Mouse (Mus musculus) v-Abl transformed pro-B cells (cell line): ENCODE data around the gene Mis18a.

Experiments used
- in situ Hi-C, 2 experiments: fragments of 400-800 bp; cut with MboI; formaldehyde crosslinking; loops; one replicate each; pipeline ENCODE4 v1.15.1; 2025; ENCODE audit not compliant: unreplicated experiment in 2 of 2

Mis18a gene

GRCm38 (mm10) chr16:90709711-90710289, 17.4 kb downstream of the Mis18a start:
- in situ Hi-C loops = loop anchor here (25.0 kb wide), 3 partner anchors 228 to 628 kb away; partner anchors contain the start of gene Cfap298 (in 1 of the 2)

DNA sequence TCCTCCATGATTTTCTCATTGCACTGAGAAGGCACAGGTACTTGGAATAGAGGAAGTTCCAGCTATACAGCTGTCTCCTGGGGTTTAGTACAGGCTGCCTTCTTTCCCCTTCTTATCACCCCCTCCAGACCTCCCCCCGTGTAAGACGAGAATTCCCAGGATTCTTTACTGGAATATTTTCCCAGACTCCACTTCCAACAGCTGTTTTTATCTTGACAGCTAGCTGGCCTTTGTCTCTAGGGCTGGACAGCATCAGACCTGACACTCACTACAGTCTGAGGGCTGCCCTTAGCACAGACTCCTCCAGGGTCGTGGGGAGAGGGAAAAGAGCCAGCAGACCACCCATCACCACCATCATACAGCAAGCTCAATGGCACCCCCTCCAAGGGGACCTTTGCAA, 20.9 kb downstream of the Mis18a start:
- in situ Hi-C loops = loop anchor here (25.0 kb wide), 3 partner anchors 231 to 631 kb away; partner anchors contain the start of gene Cfap298 (in 1 of the 2)

DNA sequence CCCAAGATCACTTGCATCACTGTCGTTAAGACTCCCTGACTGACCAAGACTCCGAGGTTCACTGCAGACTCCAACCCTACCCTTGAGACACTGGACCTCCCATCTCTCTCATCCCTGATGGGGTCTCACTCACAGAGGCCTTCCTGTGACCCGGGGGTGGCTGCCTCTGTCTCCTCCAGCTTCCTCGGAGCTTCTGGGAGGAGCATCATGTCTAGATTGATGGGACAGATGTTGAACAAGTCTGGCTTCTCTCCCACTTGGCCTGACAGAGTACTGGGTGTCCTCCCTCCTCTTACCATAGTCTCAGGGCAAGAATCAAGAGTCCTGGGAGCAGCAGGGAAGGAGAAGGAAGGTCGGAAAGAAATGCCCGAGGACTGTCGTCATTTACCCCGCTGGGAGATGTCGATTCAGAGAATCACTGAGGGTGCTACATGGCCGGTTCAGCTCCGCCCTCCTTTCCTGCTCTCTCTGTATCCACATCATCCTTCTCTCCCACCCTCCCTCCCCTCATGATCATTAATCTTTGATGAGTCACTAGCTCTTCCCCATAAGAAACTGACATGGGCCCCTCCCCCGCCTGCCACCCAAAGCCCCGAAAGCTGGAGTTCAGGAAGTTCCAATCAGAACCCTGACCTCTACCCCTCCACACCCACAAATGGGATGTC, 22.9 kb downstream of the Mis18a start:
- in situ Hi-C loops = loop anchor here (25.0 kb wide), 3 partner anchors 233 to 633 kb away; partner anchors contain the start of gene Cfap298 (in 1 of the 2)

GRCm38 (mm10) chr16:90703646-90704045, 23.6 kb downstream of the Mis18a start:
- in situ Hi-C loops = loop anchor here (25.0 kb wide), 3 partner anchors 234 to 634 kb away; partner anchors contain the start of gene Cfap298 (in 1 of the 2)

GRCm38 (mm10) chr16:90701541-90701940, 25.7 kb downstream of the Mis18a start:
- in situ Hi-C loops = loop anchor here (25.0 kb wide), 3 partner anchors 236 to 636 kb away; partner anchors contain the start of gene Cfap298 (in 1 of the 2)

GRCm38 (mm10) chr16:90699390-90699789, 27.8 kb downstream of the Mis18a start:
- in situ Hi-C loops = loop anchor here in 1 of 2 experiments (10.0 kb wide), 1 partner anchor 235 kb away; the partner anchor contains the start of gene Cfap298

GRCm38 (mm10) chr16:90696306-90696705, 30.9 kb downstream of the Mis18a start:
- in situ Hi-C loops = loop anchor here in 1 of 2 experiments (10.0 kb wide), 1 partner anchor 238 kb away; the partner anchor contains the start of gene Cfap298

DNA sequence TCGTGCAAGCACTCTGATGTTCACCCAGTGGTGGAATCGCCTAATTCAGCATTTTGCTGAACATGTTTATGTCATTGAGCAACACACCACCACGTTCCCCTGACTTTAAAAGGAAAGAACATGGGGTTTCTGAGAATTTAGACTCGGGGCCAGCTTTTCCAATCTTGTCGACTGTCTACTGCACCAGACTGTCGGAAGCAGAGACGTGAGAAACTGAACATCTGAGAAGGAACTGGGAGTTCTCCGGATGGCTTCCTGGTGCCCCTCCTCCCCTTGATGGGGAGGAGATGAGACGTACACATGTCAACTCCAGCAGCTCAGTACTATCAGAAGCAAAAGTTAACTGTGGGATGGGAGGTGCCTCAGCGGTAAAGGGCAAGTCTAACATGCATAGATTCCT, 32.1 kb downstream of the Mis18a start:
- in situ Hi-C loops = loop anchor here in 1 of 2 experiments (10.0 kb wide), 1 partner anchor 240 kb away; the partner anchor contains the start of gene Cfap298

DNA sequence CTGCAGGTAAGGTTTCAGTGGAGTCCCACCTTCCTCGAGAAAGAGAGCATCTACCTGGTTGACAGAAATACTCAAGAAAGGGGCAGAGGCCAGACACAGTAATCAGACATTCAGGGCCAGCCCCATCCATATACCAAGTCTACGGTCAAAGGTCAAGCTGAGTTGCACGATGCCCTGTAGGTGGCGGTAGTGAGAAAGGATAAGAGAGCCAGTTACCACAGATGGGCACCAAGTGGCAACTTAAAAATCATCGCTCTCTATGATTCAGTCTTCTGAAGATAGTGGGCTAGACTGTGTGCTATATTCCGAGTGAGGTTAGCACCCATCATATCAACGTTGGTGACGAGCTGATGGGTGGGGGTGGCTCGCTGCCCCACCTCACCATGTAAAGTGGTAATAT, 32.5 kb downstream of the Mis18a start:
- in situ Hi-C loops = loop anchor here in 1 of 2 experiments (10.0 kb wide), 1 partner anchor 240 kb away; the partner anchor contains the start of gene Cfap298

GRCm38 (mm10) chr16:90693625-90694024, 33.6 kb downstream of the Mis18a start:
- in situ Hi-C loops = loop anchor here in 1 of 2 experiments (10.0 kb wide), 1 partner anchor 241 kb away; the partner anchor contains the start of gene Cfap298

DNA sequence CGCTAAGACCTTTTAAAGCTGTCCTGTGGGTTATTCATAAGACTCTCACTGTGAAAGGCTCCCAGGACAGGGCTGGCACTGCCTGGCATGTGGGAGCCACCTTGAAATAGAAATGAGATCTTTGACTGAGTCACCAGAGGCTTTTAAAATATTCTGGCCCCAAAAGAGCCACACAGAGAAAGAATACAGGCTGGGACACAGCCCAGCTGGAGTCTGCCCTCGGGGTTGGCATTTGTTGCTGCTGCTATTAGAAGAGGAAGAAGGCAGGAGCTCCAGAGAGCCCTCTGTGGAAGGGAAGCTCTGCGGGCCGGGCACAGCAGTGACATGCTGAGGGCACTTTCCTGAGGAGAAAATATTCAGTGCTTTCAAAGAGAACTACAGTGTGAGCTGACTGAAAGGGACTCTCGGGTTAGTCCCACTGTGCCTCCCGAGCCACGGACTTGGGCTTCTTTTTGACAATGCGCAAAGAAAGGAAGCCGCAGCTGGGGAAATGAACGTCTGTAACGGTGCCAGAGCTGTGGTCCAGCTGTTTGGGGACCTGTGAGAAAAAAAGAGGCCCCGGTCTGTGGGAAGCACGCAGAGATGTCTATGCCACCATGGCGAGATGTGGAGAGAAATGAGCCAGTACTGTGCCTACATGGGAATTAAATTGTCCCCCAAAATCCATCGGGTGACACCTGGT, 34.4 kb downstream of the Mis18a start:
- in situ Hi-C loops = loop anchor here in 1 of 2 experiments (10.0 kb wide), 1 partner anchor 242 kb away; the partner anchor contains the start of gene Cfap298

DNA sequence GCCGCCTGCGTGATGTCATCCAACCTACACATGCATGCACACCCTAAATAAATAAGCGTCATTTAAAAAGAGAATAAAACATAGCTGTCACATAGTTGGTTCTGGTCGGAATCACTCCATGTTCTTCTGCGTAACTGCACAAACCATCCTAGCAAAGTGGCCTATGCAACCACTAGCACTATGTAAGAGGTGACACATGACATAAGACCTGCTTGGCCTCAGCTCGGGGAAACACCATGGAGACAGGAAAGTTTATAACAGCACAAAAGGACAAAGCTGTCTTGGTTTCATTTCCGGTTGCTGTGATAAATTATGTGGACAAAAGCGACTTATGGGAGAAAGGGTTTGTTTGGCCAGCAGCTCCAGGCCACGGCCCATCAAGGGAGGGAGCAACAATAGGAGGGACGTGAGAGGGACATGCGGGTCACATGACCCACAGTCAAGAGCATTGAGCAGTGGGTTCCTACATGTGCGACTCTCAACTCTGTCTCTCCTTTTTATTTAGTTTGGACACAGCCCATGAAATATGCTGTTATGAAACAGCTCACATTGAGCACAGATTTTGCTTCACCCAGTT, 39.4 kb downstream of the Mis18a start:
- in situ Hi-C loops = loop anchor here in 1 of 2 experiments (10.0 kb wide), 1 partner anchor 377 kb away; no protein-coding TSS in a partner anchor

GRCm38 (mm10) chr16:90687011-90687410, 40.2 kb downstream of the Mis18a start:
- in situ Hi-C loops = loop anchor here in 1 of 2 experiments (10.0 kb wide), 1 partner anchor 378 kb away; no protein-coding TSS in a partner anchor

- in situ Hi-C loops = loop anchor here in 1 of 2 experiments (10.0 kb wide), 1 partner anchor 381 kb away; no protein-coding TSS in a partner anchor
Observed at GRCm38 (mm10) chr16:90684092-90684491, 43.1 kb downstream of the Mis18a start.

- in situ Hi-C loops = loop anchor here in 1 of 2 experiments (10.0 kb wide), 1 partner anchor 385 kb away; no protein-coding TSS in a partner anchor
Observed at GRCm38 (mm10) chr16:90679984-90680383, 47.2 kb downstream of the Mis18a start.

DNA sequence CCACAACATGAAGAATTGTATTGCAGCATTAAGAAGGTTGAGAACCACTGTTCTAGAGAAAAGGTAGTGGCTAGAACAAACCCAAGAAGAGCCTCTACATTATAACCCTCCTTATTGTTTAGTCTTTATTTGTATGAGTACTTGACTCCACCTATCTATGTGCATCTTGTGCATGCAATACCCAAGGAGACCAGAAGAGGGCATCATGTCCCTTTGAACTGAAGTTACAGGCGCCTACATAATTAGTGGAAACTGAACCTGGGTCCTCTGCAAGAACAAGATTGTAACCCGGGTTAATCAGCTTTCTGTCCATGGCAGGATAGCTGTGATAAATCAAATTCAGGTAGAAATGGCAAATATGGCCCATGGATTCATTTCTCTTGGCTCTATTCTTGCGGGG, 48.4 kb downstream of the Mis18a start:
- in situ Hi-C loops = no loop called here

GRCm38 (mm10) chr16:90676920-90677574, 50.2 kb downstream of the Mis18a start:
- in situ Hi-C loops = no loop called here

- in situ Hi-C loops = no loop called here
Observed at GRCm38 (mm10) chr16:90674651-90675050, 52.6 kb downstream of the Mis18a start.
